Mouse (Mus musculus): ENCODE results near the gene Ankrd49. TPM values are rescaled to one million over a fixed set of nuclear protein-coding genes. Genes with fewer than 3 reads are reported as not detected.

The Ankrd49 gene
- polyA plus RNA-seq, 1 experiment from 2014 or later, result 23.2 TPM

GRCm38 (mm10) chr9:14750901-14751502 lies 33.7 kb downstream of the Ankrd49 start:
- Histone ChIP-seq H3K4me3 (ENCODE audit: control insufficient read depth in 1 of 2, insufficient read depth in 1 of 2, low read depth in 1 of 2, low read length in 2 of 2) (peak overlapping the region; percentile 55 to 57), H3K27ac (replicated peaks in 1 of 2; ENCODE audit: control insufficient read depth in 1 of 2, insufficient read depth in 1 of 2, low read depth in 2 of 2, low read length in 2 of 2) (no peak overlapping the region), H3K4me1 (ENCODE audit: control insufficient read depth in 2 of 2, insufficient read depth in 2 of 2, low read length in 2 of 2) (peaks cover 0 to 6% of the 10 kb centered on the region in 2 experiments; a peak in 2 of 4 replicates), H3K9me3 (ENCODE audit: control insufficient read depth, low read length) (no peaks in the 10 kb centered on the region), H3K27me3 (ENCODE audit: control insufficient read depth, insufficient read depth, low read length) (peaks cover 8% of the 10 kb centered on the region), H3K9ac (ENCODE audit: low read length) (peak overlapping the region; percentile 71), H3K4me2 (ENCODE audit: low read length) (peak overlapping the region; percentile 93), H3K36me3 (ENCODE audit: control insufficient read depth, insufficient read depth, low read length) (no peaks in the 10 kb centered on the region)
- peak; percentile 19; the same call in 1 of the 2 replicates for ATAC-seq (ENCODE audit: insufficient number of reproducible peaks, insufficient read depth, low FRiP score, low read depth)
- 46% methylated on average over 42 of the region's 42 CpGs for WGBS

- H3K4me2 ChIP-seq (ENCODE audit: low read length), result no peak within 1 kb of the TSS
- H3K4me3 ChIP-seq (ENCODE audit: control insufficient read depth in 1 of 2, insufficient read depth in 1 of 2, low read depth in 1 of 2, low read length in 2 of 2), result no peak within 1 kb of the TSS
- no peak within 1 kb of the TSS for H3K27ac ChIP-seq (replicated peaks in 1 of 2; ENCODE audit: control insufficient read depth in 1 of 2, insufficient read depth in 1 of 2, low read depth in 2 of 2, low read length in 2 of 2)
- no peak for ATAC-seq (ENCODE audit: insufficient number of reproducible peaks, insufficient read depth, low FRiP score, low read depth)
- no peaks in the 10 kb centered on the region for H3K27me3 ChIP-seq (ENCODE audit: control insufficient read depth, insufficient read depth, low read length)
- no peak within 1 kb of the TSS for H3K9ac ChIP-seq (ENCODE audit: low read length)
- H3K36me3 ChIP-seq (ENCODE audit: control insufficient read depth, insufficient read depth, low read length), result no peaks in the 10 kb centered on the region
- 84% methylated on average over 19 of the region's 19 CpGs for WGBS
- no peaks in the 10 kb centered on the region for H3K4me1 ChIP-seq (ENCODE audit: control insufficient read depth in 2 of 2, insufficient read depth in 2 of 2, low read length in 2 of 2)
- no peaks in the 10 kb centered on the region for H3K9me3 ChIP-seq (ENCODE audit: control insufficient read depth, low read length)
These were observed 44.3 kb downstream of the Ankrd49 start, which contains the start of gene Piwil4 for GRCm38 (mm10) chr9:14740151-14740924. Gene Piwil4 (minus strand): TSS chr9:14740733.

- ATAC-seq (ENCODE audit: insufficient number of reproducible peaks, insufficient read depth, low FRiP score, low read depth), result no peak
- Histone ChIP-seq H3K27ac (replicated peaks in 1 of 2; ENCODE audit: control insufficient read depth in 1 of 2, insufficient read depth in 1 of 2, low read depth in 2 of 2, low read length in 2 of 2) (no peak overlapping the region), H3K4me3 (ENCODE audit: control insufficient read depth in 1 of 2, insufficient read depth in 1 of 2, low read depth in 1 of 2, low read length in 2 of 2) (no peak overlapping the region), H3K36me3 (ENCODE audit: control insufficient read depth, insufficient read depth, low read length) (no peaks in the 10 kb centered on the region), H3K27me3 (ENCODE audit: control insufficient read depth, insufficient read depth, low read length) (no peaks in the 10 kb centered on the region), H3K4me1 (ENCODE audit: control insufficient read depth in 2 of 2, insufficient read depth in 2 of 2, low read length in 2 of 2) (no peaks in the 10 kb centered on the region), H3K4me2 (ENCODE audit: low read length) (no peak overlapping the region), H3K9me3 (ENCODE audit: control insufficient read depth, low read length) (no peaks in the 10 kb centered on the region), H3K9ac (ENCODE audit: low read length) (no peak overlapping the region)
- 74% methylated on average over 4 of the region's 4 CpGs for WGBS
These were observed 45.0 kb downstream of the Ankrd49 start for GRCm38 (mm10) chr9:14739498-14740150.

GRCm38 (mm10) chr9:14730941-14731541 lies 53.6 kb downstream of the Ankrd49 start:
- H3K9me3 ChIP-seq (ENCODE audit: control insufficient read depth, low read length), result no peaks in the 10 kb centered on the region
- H3K4me3 ChIP-seq (ENCODE audit: control insufficient read depth in 1 of 2, insufficient read depth in 1 of 2, low read depth in 1 of 2, low read length in 2 of 2), result no peak overlapping the region
- no peak overlapping the region for H3K4me2 ChIP-seq (ENCODE audit: low read length)
- no peaks in the 10 kb centered on the region for H3K27me3 ChIP-seq (ENCODE audit: control insufficient read depth, insufficient read depth, low read length)
- no peak overlapping the region for H3K27ac ChIP-seq (replicated peaks in 1 of 2; ENCODE audit: control insufficient read depth in 1 of 2, insufficient read depth in 1 of 2, low read depth in 2 of 2, low read length in 2 of 2)
- WGBS, result 54% methylated on average over 9 of the region's 9 CpGs
- no peak for ATAC-seq (ENCODE audit: insufficient number of reproducible peaks, insufficient read depth, low FRiP score, low read depth)
- H3K4me1 ChIP-seq (ENCODE audit: control insufficient read depth in 2 of 2, insufficient read depth in 2 of 2, low read length in 2 of 2), result no peaks in the 10 kb centered on the region; a peak in 1 of 4 replicates
- no peaks in the 10 kb centered on the region for H3K36me3 ChIP-seq (ENCODE audit: control insufficient read depth, insufficient read depth, low read length)
- no peak overlapping the region for H3K9ac ChIP-seq (ENCODE audit: low read length)

Other genes starting within 250 kb of the Ankrd49 start
- 25.5 and 26.4 TPM in 2 replicates for gene Amotl1, start 139.8 kb downstream of the Ankrd49 start, polyA plus RNA-seq (2014; fragmentation: Nextera tagmentation; extraction: Ambion mirVana)
- gene Piwil4, start 44.1 kb downstream of the Ankrd49 start, polyA plus RNA-seq (2014; fragmentation: Nextera tagmentation; extraction: Ambion mirVana), result 0.07 TPM in 1 of 2 replicates, not detected in the other
- gene Fut4, start 32.5 kb downstream of the Ankrd49 start, polyA plus RNA-seq (2014; fragmentation: Nextera tagmentation; extraction: Ambion mirVana), result 1.1 and 1.2 TPM in 2 replicates
- gene 1700012B09Rik, start 13.8 kb downstream of the Ankrd49 start, polyA plus RNA-seq (2014; fragmentation: Nextera tagmentation; extraction: Ambion mirVana), result not detected in 2 replicates
- gene Mre11a, start 202 bp downstream of the Ankrd49 start, polyA plus RNA-seq (2014; fragmentation: Nextera tagmentation; extraction: Ambion mirVana), result 11.9 and 14.7 TPM in 2 replicates
- gene Gpr83, start 75.4 kb upstream of the Ankrd49 start, polyA plus RNA-seq (2014; fragmentation: Nextera tagmentation; extraction: Ambion mirVana), result 0.18 TPM in 1 of 2 replicates, not detected in the other
- not detected in 2 replicates for gene Izumo1r, start 119.1 kb upstream of the Ankrd49 start, polyA plus RNA-seq (2014; fragmentation: Nextera tagmentation; extraction: Ambion mirVana)

Measured in heart, embryonic 14.5 days (tissue).